Mouse (Mus musculus): ENCODE data around the gene Slc30a2. TPM values are rescaled to one million over a fixed set of nuclear protein-coding genes. Genes with fewer than 3 reads are reported as not detected.

The Slc30a2 gene
- total RNA-seq, 1 experiment: 24.3 TPM

DNA sequence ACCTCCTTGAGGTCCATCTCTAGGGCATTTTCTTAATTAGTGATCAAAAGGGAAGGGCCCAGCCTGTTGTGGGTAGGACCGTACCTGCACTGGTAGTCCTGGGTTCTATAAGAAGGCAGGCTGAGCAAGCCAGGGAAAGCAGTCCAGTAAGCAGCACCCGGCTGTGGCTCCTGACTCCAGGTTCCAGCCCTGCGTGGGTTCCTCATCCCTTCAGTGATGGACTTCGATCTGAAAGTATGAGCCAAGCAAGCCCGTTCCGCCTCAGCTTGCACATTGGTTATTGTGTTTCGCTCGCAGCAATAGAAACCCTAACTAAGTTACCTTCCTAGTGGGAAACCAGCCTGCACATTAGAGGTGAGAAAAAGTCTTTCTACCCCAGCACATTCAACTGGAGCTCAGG lies 45.6 kb upstream of the Slc30a2 start:
- in situ Hi-C loops (cut with MboI; ENCODE audit: low sequenced_read_pairs in 2 of 2, unreplicated experiment in 2 of 2): no loop called here
- H3K27ac ChIP-seq (ENCODE audit: insufficient read depth, low read depth, low read length, poor library complexity, severe bottlenecking): no peak overlapping the region
- no peak overlapping the region for H3K4me3 ChIP-seq (ENCODE audit: insufficient read depth in 1 of 2, low read depth in 1 of 2, low read length in 2 of 2, poor library complexity in 1 of 2, severe bottlenecking in 1 of 2)
- no peak overlapping the region for H3K9ac ChIP-seq (ENCODE audit: insufficient read depth, low read depth, low read length, poor library complexity, severe bottlenecking)
- TF ChIP-seq HCFC1 (IDR thresholded peaks at IDR 0.05; ENCODE audit: borderline replicate concordance, insufficient read depth, low read length): no peak
- peaks cover 0 to 13% of the 10 kb centered on the region in 2 experiments; a peak in 1 of 4 replicates for H3K4me1 ChIP-seq (ENCODE audit: control insufficient read depth in 2 of 2, insufficient read depth in 2 of 2, low read length in 2 of 2, poor library complexity in 1 of 2)
- no peaks in the 10 kb centered on the region for H3K36me3 ChIP-seq (ENCODE audit: control insufficient read depth, insufficient read depth, low read length, poor library complexity, severe bottlenecking)
- no peak for DNase-seq (ENCODE audit: low read depth, low spot score)
- no peaks in the 10 kb centered on the region for H3K9me3 ChIP-seq (ENCODE audit: control insufficient read depth, insufficient read depth, low read depth, low read length)

DNA sequence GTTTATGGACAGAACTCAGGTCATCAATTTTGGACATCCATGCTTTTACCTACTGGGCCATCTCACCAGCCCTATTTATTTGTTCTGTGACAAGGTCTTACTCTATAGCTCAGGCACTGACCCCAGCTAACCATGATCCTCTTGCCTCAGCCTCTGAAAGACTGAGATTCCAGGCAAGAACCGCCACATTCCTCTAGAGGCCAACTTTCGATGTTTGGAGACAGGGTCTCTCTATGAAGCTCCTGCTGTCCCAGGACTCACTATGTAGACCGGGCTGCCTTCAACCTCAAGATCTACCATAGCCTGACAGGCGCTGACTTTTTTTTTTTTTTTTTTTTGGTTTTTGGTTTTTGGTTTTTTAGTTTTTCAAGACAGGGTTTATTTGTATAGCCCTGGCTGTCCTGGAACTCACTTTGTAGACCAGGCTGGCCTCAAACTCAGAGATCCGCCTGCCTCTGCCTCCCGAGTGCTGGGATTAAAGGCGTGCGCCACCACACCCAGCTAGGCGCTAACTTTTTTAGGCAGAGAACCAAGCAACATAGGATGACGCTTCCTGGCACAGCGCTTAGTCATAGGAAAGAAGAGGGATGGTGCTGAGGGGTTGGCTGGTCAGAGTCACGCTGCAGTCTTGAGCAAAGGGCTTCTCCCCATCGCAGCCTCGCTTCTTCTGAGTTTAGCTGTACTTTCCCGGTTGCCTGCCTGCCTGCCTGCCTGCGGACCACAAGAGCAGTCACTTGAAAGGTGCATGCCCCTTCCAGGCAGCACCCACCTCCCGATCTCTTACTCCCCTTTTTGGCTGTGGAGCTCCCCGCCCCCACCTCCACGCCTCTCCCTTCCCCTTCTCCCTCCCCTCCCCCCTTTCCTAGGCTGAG lies 44.1 kb upstream of the Slc30a2 start:
- no peak overlapping the region for H3K27ac ChIP-seq (ENCODE audit: insufficient read depth, low read depth, low read length, poor library complexity, severe bottlenecking)
- H3K4me3 ChIP-seq (ENCODE audit: insufficient read depth in 1 of 2, low read depth in 1 of 2, low read length in 2 of 2, poor library complexity in 1 of 2, severe bottlenecking in 1 of 2): peak overlapping the region; percentile 19 to 22; a peak in 2 of 4 replicates
- H3K9ac ChIP-seq (ENCODE audit: insufficient read depth, low read depth, low read length, poor library complexity, severe bottlenecking): no peak overlapping the region
- 0 out of 2 replicates have a peak, but pooled peaks have one; percentile 4 for TF ChIP-seq ZNF384 (IDR thresholded peaks at IDR 0.05; ENCODE audit: low read depth, low read length)
- no peak for TF ChIP-seq CHD2 (IDR thresholded peaks at IDR 0.05; ENCODE audit: low read depth, low read length)
- DNase-seq (ENCODE audit: low read depth, low spot score): no peak
- no peaks in the 10 kb centered on the region for H3K9me3 ChIP-seq (ENCODE audit: control insufficient read depth, insufficient read depth, low read depth, low read length)
- peaks cover 0 to 15% of the 10 kb centered on the region in 2 experiments; a peak in 1 of 4 replicates for H3K4me1 ChIP-seq (ENCODE audit: control insufficient read depth in 2 of 2, insufficient read depth in 2 of 2, low read length in 2 of 2, poor library complexity in 1 of 2)
- in situ Hi-C loops (cut with MboI; ENCODE audit: low sequenced_read_pairs in 2 of 2, unreplicated experiment in 2 of 2): no loop called here
- H3K36me3 ChIP-seq (ENCODE audit: control insufficient read depth, insufficient read depth, low read length, poor library complexity, severe bottlenecking): no peaks in the 10 kb centered on the region

DNA sequence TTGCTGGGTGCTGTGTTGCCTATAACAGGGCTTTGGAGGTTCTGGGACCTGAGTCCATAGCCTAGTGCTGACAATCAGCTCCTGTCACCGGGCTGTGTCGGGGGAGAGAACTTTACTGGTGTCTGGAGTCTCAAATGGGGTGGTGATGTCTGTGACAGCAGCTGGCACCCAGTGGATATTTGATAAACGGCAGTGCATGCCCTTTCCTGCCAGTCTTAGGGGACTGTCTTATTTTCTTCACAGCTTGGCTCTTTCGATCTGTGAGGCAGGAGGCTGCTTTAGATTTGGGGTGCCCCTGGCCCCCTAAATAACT lies 43.5 kb upstream of the Slc30a2 start:
- Histone ChIP-seq H3K4me1 (ENCODE audit: control insufficient read depth in 2 of 2, insufficient read depth in 2 of 2, low read length in 2 of 2, poor library complexity in 1 of 2) (peaks cover 0 to 15% of the 10 kb centered on the region in 2 experiments; a peak in 1 of 4 replicates), H3K36me3 (ENCODE audit: control insufficient read depth, insufficient read depth, low read length, poor library complexity, severe bottlenecking) (no peaks in the 10 kb centered on the region), H3K4me3 (ENCODE audit: insufficient read depth in 1 of 2, low read depth in 1 of 2, low read length in 2 of 2, poor library complexity in 1 of 2, severe bottlenecking in 1 of 2) (no peak overlapping the region), H3K27ac (ENCODE audit: insufficient read depth, low read depth, low read length, poor library complexity, severe bottlenecking) (no peak overlapping the region), H3K9ac (ENCODE audit: insufficient read depth, low read depth, low read length, poor library complexity, severe bottlenecking) (no peak overlapping the region), H3K9me3 (ENCODE audit: control insufficient read depth, insufficient read depth, low read depth, low read length) (no peaks in the 10 kb centered on the region)
- in situ Hi-C loops (cut with MboI; ENCODE audit: low sequenced_read_pairs in 2 of 2, unreplicated experiment in 2 of 2): no loop called here
- DNase-seq (ENCODE audit: low read depth, low spot score): no peak
- no peak for TF ChIP-seq MAFK (IDR thresholded peaks at IDR 0.05; ENCODE audit: insufficient read depth, low read depth, low read length)

DNA sequence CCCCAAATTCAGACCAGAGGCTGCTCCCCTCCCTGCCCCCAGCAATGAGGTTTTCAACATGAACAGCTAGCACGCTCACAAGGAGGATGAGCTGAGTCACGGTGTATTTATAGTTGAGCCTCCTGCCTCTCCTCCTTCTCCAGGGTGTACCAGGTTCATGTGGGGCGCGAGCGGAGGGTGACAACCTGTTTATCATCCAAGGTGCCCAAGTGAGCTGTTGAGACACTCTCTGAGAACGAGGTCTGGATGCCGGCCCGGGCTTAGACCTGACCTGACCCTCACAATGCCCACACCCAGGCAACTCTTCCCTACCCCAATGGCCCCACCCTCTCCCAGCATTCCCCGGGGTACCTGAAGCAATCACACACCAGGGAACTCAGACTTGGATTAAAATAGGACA lies 42.7 kb upstream of the Slc30a2 start:
- TF ChIP-seq HCFC1 (IDR thresholded peaks at IDR 0.05; ENCODE audit: borderline replicate concordance, insufficient read depth, low read length) (no peak), CHD2 (IDR thresholded peaks at IDR 0.05; ENCODE audit: low read depth, low read length) (no peak), ZNF384 (IDR thresholded peaks at IDR 0.05; ENCODE audit: low read depth, low read length) (no peak), ZC3H11A (IDR thresholded peaks at IDR 0.05; ENCODE audit: borderline replicate concordance, low read depth, low read length) (no peak), MAFK (IDR thresholded peaks at IDR 0.05; ENCODE audit: insufficient read depth, low read depth, low read length) (no peak)
- no peak for DNase-seq (ENCODE audit: low read depth, low spot score)
- H3K9me3 ChIP-seq (ENCODE audit: control insufficient read depth, insufficient read depth, low read depth, low read length): no peaks in the 10 kb centered on the region
- no peak overlapping the region; the same call in 1 of the 2 replicates for H3K9ac ChIP-seq (ENCODE audit: insufficient read depth, low read depth, low read length, poor library complexity, severe bottlenecking)
- H3K27ac ChIP-seq (ENCODE audit: insufficient read depth, low read depth, low read length, poor library complexity, severe bottlenecking): no peak overlapping the region
- in situ Hi-C loops (cut with MboI; ENCODE audit: low sequenced_read_pairs in 2 of 2, unreplicated experiment in 2 of 2): no loop called here
- H3K36me3 ChIP-seq (ENCODE audit: control insufficient read depth, insufficient read depth, low read length, poor library complexity, severe bottlenecking): no peaks in the 10 kb centered on the region
- H3K4me3 ChIP-seq (ENCODE audit: insufficient read depth in 1 of 2, low read depth in 1 of 2, low read length in 2 of 2, poor library complexity in 1 of 2, severe bottlenecking in 1 of 2): peak overlapping the region; percentile 21 to 60; a peak in 3 of 4 replicates
- peaks cover 0 to 15% of the 10 kb centered on the region in 2 experiments; a peak in 1 of 4 replicates for H3K4me1 ChIP-seq (ENCODE audit: control insufficient read depth in 2 of 2, insufficient read depth in 2 of 2, low read length in 2 of 2, poor library complexity in 1 of 2)

- TF ChIP-seq ZC3H11A (IDR thresholded peaks at IDR 0.05; ENCODE audit: borderline replicate concordance, low read depth, low read length) (no peak), ZNF384 (IDR thresholded peaks at IDR 0.05; ENCODE audit: low read depth, low read length) (no peak), MAFK (IDR thresholded peaks at IDR 0.05; ENCODE audit: insufficient read depth, low read depth, low read length) (no peak), CHD2 (IDR thresholded peaks at IDR 0.05; ENCODE audit: low read depth, low read length) (no peak), HCFC1 (IDR thresholded peaks at IDR 0.05; ENCODE audit: borderline replicate concordance, insufficient read depth, low read length) (no peak)
- in situ Hi-C loops (cut with MboI; ENCODE audit: low sequenced_read_pairs in 2 of 2, unreplicated experiment in 2 of 2): no loop called here
- peaks cover under 1 to 15% of the 10 kb centered on the region in 2 experiments; a peak in 1 of 4 replicates for H3K4me1 ChIP-seq (ENCODE audit: control insufficient read depth in 2 of 2, insufficient read depth in 2 of 2, low read length in 2 of 2, poor library complexity in 1 of 2)
These were observed 40.9 kb upstream of the Slc30a2 start for GRCm38 (mm10) chr4:134302084-134302483.

More at GRCm38 (mm10) chr4:134302084-134302483, 40.9 kb upstream of the Slc30a2 start:
- Histone ChIP-seq H3K36me3 (ENCODE audit: control insufficient read depth, insufficient read depth, low read length, poor library complexity, severe bottlenecking) (no peaks in the 10 kb centered on the region), H3K9ac (ENCODE audit: insufficient read depth, low read depth, low read length, poor library complexity, severe bottlenecking) (peak overlapping the region; percentile 58; the same call in 1 of the 2 replicates), H3K4me3 (ENCODE audit: insufficient read depth in 1 of 2, low read depth in 1 of 2, low read length in 2 of 2, poor library complexity in 1 of 2, severe bottlenecking in 1 of 2) (no peak overlapping the region), H3K9me3 (ENCODE audit: control insufficient read depth, insufficient read depth, low read depth, low read length) (no peaks in the 10 kb centered on the region), H3K27ac (ENCODE audit: insufficient read depth, low read depth, low read length, poor library complexity, severe bottlenecking) (no peak overlapping the region)
- no peak for DNase-seq (ENCODE audit: low read depth, low spot score)

All from ES-E14 (cell line).